Mouse (Mus musculus): ENCODE results near the gene Rwdd3. TPM values are rescaled to one million over a fixed set of nuclear protein-coding genes. Genes with fewer than 3 reads are reported as not detected.

The Rwdd3 gene
- polyA plus RNA-seq, 1 experiment from 2014 or later: 7.1 TPM

DNA sequence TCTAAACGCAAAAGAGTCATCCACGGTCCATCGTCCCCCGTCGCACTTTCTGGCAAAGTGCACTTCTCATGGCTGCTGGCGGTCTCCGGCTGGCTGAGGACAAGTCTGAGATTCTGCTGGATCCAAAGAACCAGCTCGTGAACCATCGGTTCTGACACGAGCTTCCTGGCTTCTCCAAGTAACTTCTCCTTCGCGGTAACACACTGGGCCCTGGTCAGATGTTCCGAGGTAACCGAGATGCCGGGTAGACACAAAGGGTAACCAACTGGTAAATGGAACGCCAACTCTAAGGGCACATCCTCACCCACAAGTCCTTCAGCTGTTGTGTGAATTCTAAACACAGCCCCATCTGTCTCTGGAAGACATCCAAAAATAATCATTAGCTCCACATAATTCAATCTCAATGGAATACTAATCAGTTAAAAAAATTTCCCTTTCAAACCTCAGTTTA lies 12.6 kb downstream of the Rwdd3 start:
- H3K27ac ChIP-seq (replicated peaks): no peak overlapping the region
- no peak overlapping the region for H3K4me2 ChIP-seq (replicated peaks; ENCODE audit: low read depth)
- H3K27me3 ChIP-seq (ENCODE audit: control insufficient read depth, insufficient read depth, low read length): no peaks in the 10 kb centered on the region
- H3K4me1 ChIP-seq (replicated peaks; ENCODE audit: control insufficient read depth, insufficient read depth): no peaks in the 10 kb centered on the region
- no peak for TF ChIP-seq EP300 (optimal IDR thresholded peaks at IDR 0.05)
- TF ChIP-seq CTCF (IDR thresholded peaks at IDR 0.05; ENCODE audit: low read depth): no peak
- ATAC-seq (ENCODE audit: low FRiP score, low TSS enrichment) (no peak), DNase-seq (ENCODE audit: low spot score) (no peak)
- no peak overlapping the region for H3K4me3 ChIP-seq (ENCODE audit: low read depth, low read length)
- no peaks in the 10 kb centered on the region for H3K9me3 ChIP-seq (ENCODE audit: control insufficient read depth, low read length)
- H3K36me3 ChIP-seq (ENCODE audit: control insufficient read depth, insufficient read depth, low read length): no peaks in the 10 kb centered on the region
- 81% methylated on average over 16 of the region's 16 CpGs for WGBS
- no peak overlapping the region for H3K9ac ChIP-seq (ENCODE audit: low read length)

- Histone ChIP-seq H3K27me3 (ENCODE audit: control insufficient read depth, insufficient read depth, low read length) (no peaks in the 10 kb centered on the region), H3K4me1 (replicated peaks; ENCODE audit: control insufficient read depth, insufficient read depth) (no peaks in the 10 kb centered on the region), H3K36me3 (ENCODE audit: control insufficient read depth, insufficient read depth, low read length) (no peaks in the 10 kb centered on the region), H3K4me2 (replicated peaks; ENCODE audit: low read depth) (no peak overlapping the region), H3K9me3 (ENCODE audit: control insufficient read depth, low read length) (no peaks in the 10 kb centered on the region), H3K9ac (ENCODE audit: low read length) (no peak overlapping the region), H3K27ac (replicated peaks) (no peak overlapping the region), H3K4me3 (ENCODE audit: low read depth, low read length) (no peak overlapping the region)
- TF ChIP-seq EP300 (optimal IDR thresholded peaks at IDR 0.05) (no peak), CTCF (IDR thresholded peaks at IDR 0.05; ENCODE audit: low read depth) (0 out of 2 replicates have a peak, but pooled peaks have one; percentile 2)
- no peak for ATAC-seq (ENCODE audit: low FRiP score, low TSS enrichment)
- no peak for DNase-seq (ENCODE audit: low spot score)
- 78% methylated on average over 10 of the region's 10 CpGs for WGBS
Observed at GRCm38 (mm10) chr3:121157546-121158330, 13.8 kb downstream of the Rwdd3 start.

- Histone ChIP-seq H3K4me1 (replicated peaks; ENCODE audit: control insufficient read depth, insufficient read depth) (no peaks in the 10 kb centered on the region), H3K4me2 (replicated peaks; ENCODE audit: low read depth) (no peak overlapping the region), H3K9me3 (ENCODE audit: control insufficient read depth, low read length) (no peaks in the 10 kb centered on the region), H3K9ac (ENCODE audit: low read length) (no peak overlapping the region), H3K27me3 (ENCODE audit: control insufficient read depth, insufficient read depth, low read length) (no peaks in the 10 kb centered on the region), H3K4me3 (ENCODE audit: low read depth, low read length) (no peak overlapping the region), H3K27ac (replicated peaks) (no peak overlapping the region), H3K36me3 (ENCODE audit: control insufficient read depth, insufficient read depth, low read length) (no peaks in the 10 kb centered on the region)
- no peak for ATAC-seq (ENCODE audit: low FRiP score, low TSS enrichment)
- no peak for DNase-seq (ENCODE audit: low spot score)
- no peak for TF ChIP-seq CTCF (IDR thresholded peaks at IDR 0.05; ENCODE audit: low read depth)
- no peak for TF ChIP-seq EP300 (optimal IDR thresholded peaks at IDR 0.05)
- WGBS: 77% methylated on average over 11 of the region's 11 CpGs
Observed at GRCm38 (mm10) chr3:121156451-121157186, 14.9 kb downstream of the Rwdd3 start.

DNA sequence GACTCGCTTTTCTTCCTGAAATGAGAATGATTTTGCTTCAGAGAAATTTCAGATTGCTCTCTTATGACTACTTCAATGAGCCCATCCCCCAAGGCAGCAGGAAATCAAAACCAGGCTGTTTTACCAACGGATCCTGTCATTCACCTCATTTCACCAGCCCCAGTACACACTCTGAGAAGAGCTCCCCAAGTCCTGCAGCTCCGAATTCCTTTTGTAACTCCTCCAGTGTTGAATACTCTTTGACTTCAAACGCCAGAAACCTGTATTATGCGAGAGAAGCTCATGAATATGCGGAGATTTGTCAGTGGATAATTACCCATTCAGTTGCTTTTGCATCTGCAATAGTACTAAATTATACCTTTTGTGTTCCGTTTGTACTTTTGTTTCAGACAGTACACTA lies 15.5 kb downstream of the Rwdd3 start:
- WGBS: 60% methylated on average over 7 of the region's 7 CpGs
- Histone ChIP-seq H3K27ac (replicated peaks) (no peak overlapping the region), H3K9ac (ENCODE audit: low read length) (no peak overlapping the region), H3K9me3 (ENCODE audit: control insufficient read depth, low read length) (no peaks in the 10 kb centered on the region), H3K4me1 (replicated peaks; ENCODE audit: control insufficient read depth, insufficient read depth) (no peaks in the 10 kb centered on the region), H3K27me3 (ENCODE audit: control insufficient read depth, insufficient read depth, low read length) (no peaks in the 10 kb centered on the region), H3K4me3 (ENCODE audit: low read depth, low read length) (no peak overlapping the region), H3K36me3 (ENCODE audit: control insufficient read depth, insufficient read depth, low read length) (no peaks in the 10 kb centered on the region), H3K4me2 (replicated peaks; ENCODE audit: low read depth) (no peak overlapping the region)
- DNase-seq (ENCODE audit: low spot score): no peak
- no peak for ATAC-seq (ENCODE audit: low FRiP score, low TSS enrichment)
- TF ChIP-seq CTCF (IDR thresholded peaks at IDR 0.05; ENCODE audit: low read depth) (no peak), EP300 (optimal IDR thresholded peaks at IDR 0.05) (no peak)

GRCm38 (mm10) chr3:121133937-121134336 lies 37.6 kb downstream of the Rwdd3 start:
- Histone ChIP-seq H3K27ac (replicated peaks) (no peak overlapping the region), H3K4me2 (replicated peaks; ENCODE audit: low read depth) (no peak overlapping the region), H3K4me1 (replicated peaks; ENCODE audit: control insufficient read depth, insufficient read depth) (no peaks in the 10 kb centered on the region), H3K9ac (ENCODE audit: low read length) (no peak overlapping the region), H3K4me3 (ENCODE audit: low read depth, low read length) (no peak overlapping the region), H3K9me3 (ENCODE audit: control insufficient read depth, low read length) (no peaks in the 10 kb centered on the region), H3K27me3 (ENCODE audit: control insufficient read depth, insufficient read depth, low read length) (no peaks in the 10 kb centered on the region), H3K36me3 (ENCODE audit: control insufficient read depth, insufficient read depth, low read length) (no peaks in the 10 kb centered on the region)
- 76% methylated on average over 11 of the region's 11 CpGs for WGBS
- no peak for TF ChIP-seq EP300 (optimal IDR thresholded peaks at IDR 0.05)
- TF ChIP-seq CTCF (IDR thresholded peaks at IDR 0.05; ENCODE audit: low read depth): no peak
- ATAC-seq (ENCODE audit: low FRiP score, low TSS enrichment) (no peak), DNase-seq (ENCODE audit: low spot score) (no peak)

DNA sequence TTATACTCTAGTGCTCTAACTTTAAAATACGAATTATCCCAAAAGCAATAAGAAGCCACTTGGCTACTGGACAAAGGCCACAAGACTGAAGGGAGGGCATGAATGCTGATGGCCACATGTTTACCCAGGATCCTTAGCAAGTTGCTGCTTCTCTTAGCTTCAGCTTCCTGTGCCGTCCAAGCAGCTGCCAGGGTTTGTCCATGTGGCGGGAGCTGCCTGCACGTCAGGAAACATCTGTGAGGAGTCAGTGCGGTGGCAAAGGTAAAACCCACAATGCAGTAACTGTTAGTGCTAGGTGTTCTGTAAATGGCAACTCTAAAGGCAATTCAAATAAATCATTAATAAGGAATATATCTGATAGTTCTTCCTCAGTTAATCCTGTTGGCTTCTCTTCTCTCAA lies 38.5 kb downstream of the Rwdd3 start:
- no peak for ATAC-seq (ENCODE audit: low FRiP score, low TSS enrichment)

More for the DNA sequence above, 38.5 kb downstream of the Rwdd3 start:
- no peak overlapping the region for H3K9ac ChIP-seq (ENCODE audit: low read length)
- no peaks in the 10 kb centered on the region for H3K36me3 ChIP-seq (ENCODE audit: control insufficient read depth, insufficient read depth, low read length)
- no peak overlapping the region for H3K4me2 ChIP-seq (replicated peaks; ENCODE audit: low read depth)
- no peak overlapping the region for H3K27ac ChIP-seq (replicated peaks)
- H3K4me3 ChIP-seq (ENCODE audit: low read depth, low read length): no peak overlapping the region
- TF ChIP-seq CTCF (IDR thresholded peaks at IDR 0.05; ENCODE audit: low read depth) (no peak), EP300 (optimal IDR thresholded peaks at IDR 0.05) (no peak)
- DNase-seq (ENCODE audit: low spot score): no peak
- 72% methylated on average over 5 of the region's 5 CpGs for WGBS
- no peaks in the 10 kb centered on the region for H3K4me1 ChIP-seq (replicated peaks; ENCODE audit: control insufficient read depth, insufficient read depth)
- no peaks in the 10 kb centered on the region for H3K9me3 ChIP-seq (ENCODE audit: control insufficient read depth, low read length)
- H3K27me3 ChIP-seq (ENCODE audit: control insufficient read depth, insufficient read depth, low read length): no peaks in the 10 kb centered on the region
